Mouse (Mus musculus) skeletal muscle tissue, postnatal 0 days (tissue): ENCODE data around the gene Wdr46. TPM values are rescaled to one million over a fixed set of nuclear protein-coding genes. Genes with fewer than 3 reads are reported as not detected.

Source experiments
- polyA plus RNA-seq: library from polyadenylated mRNA; unstranded; fragments of >200 nt; fragmentation: Nextera tagmentation; extraction: Ambion mirVana; gene quantifications from 2 replicates; pipeline ENCODE4 v1.2.1, GENCODE M21; 2015

Gene Wdr46
- 13.7 and 15.4 TPM in 2 replicates for polyA plus RNA-seq

GRCm38 (mm10) chr17:33940206-33940805, at the start of gene Wdr46, which contains the start of gene Pfdn6:
Gene Wdr46, plus strand, starts transcription at chr17:33940660.
Gene Pfdn6, minus strand, starts transcription at chr17:33940343.

GRCm38 (mm10) chr17:33904835-33905234, 35.6 kb upstream of the Wdr46 start, which contains the start of gene Platr17:
Gene Platr17, plus strand, starts transcription at chr17:33905135.

DNA sequence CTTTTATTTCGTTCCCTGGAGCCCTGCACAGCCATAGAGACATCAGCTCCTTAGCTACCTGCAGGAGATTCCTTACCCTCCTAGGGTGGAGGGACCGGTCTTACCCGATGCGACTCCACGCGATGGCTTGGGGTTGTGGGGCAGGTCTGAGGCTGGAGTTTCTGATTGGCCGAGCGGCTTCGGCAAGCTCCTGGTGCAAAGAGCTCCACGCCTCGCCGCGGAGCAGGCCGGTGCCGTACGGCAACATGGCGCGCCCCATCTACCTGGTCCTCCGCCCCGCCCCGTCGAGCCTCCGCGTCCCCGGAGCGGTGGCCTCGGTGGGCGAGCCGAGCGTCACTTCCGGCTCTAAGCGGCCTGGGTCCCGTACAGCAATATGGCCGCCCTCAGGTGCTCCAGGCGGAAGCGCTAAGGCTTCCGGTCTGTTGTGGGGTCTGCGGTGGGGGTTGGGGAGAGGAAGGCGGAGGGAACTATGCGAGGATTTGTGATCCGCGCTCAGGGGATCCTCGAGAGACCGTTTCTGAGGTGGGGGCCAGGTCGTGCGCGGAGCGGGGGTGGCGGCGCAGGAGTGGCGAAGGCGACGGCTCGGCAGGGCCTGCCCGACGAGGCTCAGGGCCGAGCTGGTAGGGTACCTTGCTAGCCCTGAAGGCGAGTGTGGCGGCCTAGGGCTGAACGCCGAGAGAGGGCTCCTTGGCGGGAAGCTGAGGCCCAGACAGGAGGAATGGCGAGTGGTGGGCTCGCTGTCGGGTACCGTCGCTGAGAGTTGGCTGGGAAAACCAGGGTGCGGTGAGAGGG, 31.2 kb upstream of the Wdr46 start, which contains the start of gene Daxx:
Gene Daxx, plus strand, starts transcription at position 338 of the 792 bp plus-strand sequence.

GRCm38 (mm10) chr17:33915671-33916250, 24.7 kb upstream of the Wdr46 start, which contains the start of the genes Tapbp and Zbtb22:
Gene Tapbp, plus strand, starts transcription at chr17:33915899.
Gene Zbtb22, plus strand, starts transcription at chr17:33915904.

GRCm38 (mm10) chr17:33929371-33930279, 10.8 kb upstream of the Wdr46 start, which contains the start of gene Rgl2:
Gene Rgl2, plus strand, starts transcription at chr17:33929543.

DNA sequence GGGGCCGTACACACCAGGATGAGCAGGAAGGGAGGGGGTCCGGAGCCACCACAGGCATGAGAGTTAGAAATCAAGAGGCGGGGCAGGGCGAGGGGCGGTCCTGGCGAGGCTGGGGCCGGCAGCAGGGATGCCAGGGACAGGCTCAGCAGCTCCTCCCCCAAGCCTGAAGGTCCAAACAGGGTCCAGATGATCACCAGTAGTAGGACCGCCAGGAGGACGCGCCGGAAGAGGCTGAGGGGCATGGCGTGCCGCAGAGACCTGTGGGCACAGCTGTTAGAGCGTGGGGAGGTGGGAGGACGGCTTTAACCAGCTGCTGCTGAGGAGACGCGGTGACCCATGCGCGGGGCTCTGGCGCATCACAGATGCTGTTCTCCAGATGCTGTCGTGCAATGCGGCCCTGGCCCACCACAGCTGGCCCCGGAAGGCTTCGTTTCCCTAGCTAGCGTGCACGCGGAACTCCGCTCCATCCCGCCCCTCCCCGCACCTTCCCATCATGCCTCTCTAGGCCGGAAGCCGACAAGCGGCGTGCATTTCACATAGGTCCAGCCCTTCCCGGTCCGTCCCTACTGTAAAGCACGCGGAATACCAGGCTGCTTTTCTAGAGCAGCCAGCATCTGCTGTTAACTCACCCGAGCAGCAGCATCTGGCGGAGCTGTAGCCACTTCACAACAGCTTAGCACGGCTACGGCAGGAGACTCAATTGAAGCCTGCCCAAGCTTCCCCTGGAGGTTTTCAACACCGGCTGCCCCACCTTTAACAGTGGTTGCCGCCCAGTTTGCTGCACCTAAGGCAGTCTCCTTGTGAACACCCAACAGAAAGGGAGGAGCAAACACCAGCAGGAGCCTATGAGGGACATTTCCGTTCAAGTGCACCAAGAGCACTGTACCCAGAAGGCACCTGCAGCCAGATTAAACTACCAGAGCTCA, 10.8 kb downstream of the Wdr46 start, which contains the start of gene B3galt4:
Gene B3galt4, minus strand, starts transcription at position 468 of the 926 bp plus-strand sequence.

DNA sequence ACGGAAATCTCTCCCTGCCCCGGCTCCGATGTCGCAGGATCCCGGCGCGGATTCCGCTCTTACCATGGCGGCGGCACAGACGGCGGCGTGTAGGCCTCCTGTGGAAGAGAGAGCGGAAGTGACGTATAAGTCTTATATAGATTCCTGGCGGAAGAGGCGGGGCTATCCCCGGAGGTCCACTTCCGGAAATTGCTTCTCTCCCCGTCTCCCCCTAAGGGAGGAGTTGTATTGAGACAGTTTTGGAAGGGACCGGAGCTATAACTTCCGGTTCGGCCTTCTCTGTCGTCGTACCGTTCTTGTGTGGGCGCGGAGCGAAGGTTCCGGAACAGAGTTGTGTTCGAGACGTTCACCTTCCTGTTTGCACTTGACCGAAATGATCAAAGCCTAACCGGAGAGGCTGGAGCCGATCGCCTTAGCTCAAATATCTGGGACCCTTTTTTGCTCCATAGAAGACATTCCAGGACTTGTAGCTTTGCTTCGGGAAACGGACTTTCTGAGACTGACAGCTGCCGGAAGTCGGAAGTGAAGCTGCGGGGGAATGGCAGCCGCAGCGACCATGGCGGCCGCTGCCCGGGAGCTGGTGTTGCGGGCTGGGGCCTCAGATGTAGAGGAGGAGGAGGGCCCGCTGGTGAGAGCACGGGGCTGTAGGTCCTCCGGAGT, 15.2 kb downstream of the Wdr46 start, which contains the start of the genes Vps52 and Rps18:
Gene Vps52, plus strand, starts transcription at position 258 of the 660 bp plus-strand sequence.
Gene Rps18, minus strand, starts transcription at position 447 of the 660 bp plus-strand sequence.

Other genes starting within 250 kb of the Wdr46 start
- 75.3 and 77.9 TPM in 2 replicates for gene March2, start 222.0 kb upstream of the Wdr46 start, polyA plus RNA-seq
- gene Rab11b, start 180.1 kb upstream of the Wdr46 start, polyA plus RNA-seq: 235 and 237 TPM in 2 replicates
- gene Angptl4, start 158.8 kb upstream of the Wdr46 start, polyA plus RNA-seq: 76.0 and 98.6 TPM in 2 replicates
- gene Kank3, start 130.1 kb upstream of the Wdr46 start, polyA plus RNA-seq: 29.3 and 30.3 TPM in 2 replicates
- 640 and 826 TPM in 2 replicates for gene Rps28, start 116.1 kb upstream of the Wdr46 start, polyA plus RNA-seq
- 501 and 563 TPM in 2 replicates for gene Ndufa7, start 116.1 kb upstream of the Wdr46 start, polyA plus RNA-seq
- 28.6 and 40.2 TPM in 2 replicates for gene Cd320, start 97.6 kb upstream of the Wdr46 start, polyA plus RNA-seq
- gene Gm7029, start 66.8 kb upstream of the Wdr46 start, polyA plus RNA-seq: not detected in 2 replicates
- 1.4 and 2.0 TPM in 2 replicates for gene Kifc1, start 50.0 kb upstream of the Wdr46 start, polyA plus RNA-seq
- gene Platr17, start 35.5 kb upstream of the Wdr46 start, polyA plus RNA-seq: 0.18 and 0.55 TPM in 2 replicates
- gene Daxx, start 31.2 kb upstream of the Wdr46 start, polyA plus RNA-seq: 22.3 and 22.6 TPM in 2 replicates
- gene Tapbp, start 24.8 kb upstream of the Wdr46 start, polyA plus RNA-seq: 28.8 and 38.5 TPM in 2 replicates
- 10.8 and 12.1 TPM in 2 replicates for gene Zbtb22, start 24.8 kb upstream of the Wdr46 start, polyA plus RNA-seq
- gene Rgl2, start 11.1 kb upstream of the Wdr46 start, polyA plus RNA-seq: 20.9 and 22.0 TPM in 2 replicates
- 91.1 and 107 TPM in 2 replicates for gene Pfdn6, start 317 bp upstream of the Wdr46 start, polyA plus RNA-seq
- 5.6 and 7.0 TPM in 2 replicates for gene B3galt4, start 10.8 kb downstream of the Wdr46 start, polyA plus RNA-seq
- gene Vps52, start 15.2 kb downstream of the Wdr46 start, polyA plus RNA-seq: 31.6 and 31.8 TPM in 2 replicates
- gene Rps18, start 15.3 kb downstream of the Wdr46 start, polyA plus RNA-seq: 1,060 and 1,200 TPM in 2 replicates
- 49.2 and 107 TPM in 2 replicates for gene H2-K1, start 59.7 kb downstream of the Wdr46 start, polyA plus RNA-seq
- 12.3 and 13.6 TPM in 2 replicates for gene Ring1, start 84.0 kb downstream of the Wdr46 start, polyA plus RNA-seq
- 46.7 and 46.9 TPM in 2 replicates for gene H2-Ke6, start 87.4 kb downstream of the Wdr46 start, polyA plus RNA-seq
- 82.1 and 94.7 TPM in 2 replicates for gene Slc39a7, start 91.0 kb downstream of the Wdr46 start, polyA plus RNA-seq
- 31.9 and 33.4 TPM in 2 replicates for gene Rxrb, start 91.2 kb downstream of the Wdr46 start, polyA plus RNA-seq
- 1.9 and 5.7 TPM in 2 replicates for gene Col11a2, start 98.8 kb downstream of the Wdr46 start, polyA plus RNA-seq
- 0.27 and 0.35 TPM in 2 replicates for gene H2-Oa, start 151.7 kb downstream of the Wdr46 start, polyA plus RNA-seq
- gene H2-DMa, start 178.9 kb downstream of the Wdr46 start, polyA plus RNA-seq: 10.7 and 10.8 TPM in 2 replicates
- 42.6 and 45.7 TPM in 2 replicates for gene Brd2, start 182.0 kb downstream of the Wdr46 start, polyA plus RNA-seq
- 0.17 and 0.33 TPM in 2 replicates for gene H2-DMb2, start 202.6 kb downstream of the Wdr46 start, polyA plus RNA-seq
- 0.44 and 1.1 TPM in 2 replicates for gene H2-DMb1, start 212.4 kb downstream of the Wdr46 start, polyA plus RNA-seq
- 3.5 and 5.1 TPM in 2 replicates for gene Tap1, start 246.9 kb downstream of the Wdr46 start, polyA plus RNA-seq
- 3.6 and 6.3 TPM in 2 replicates for gene Psmb9, start 247.1 kb downstream of the Wdr46 start, polyA plus RNA-seq